Mouse (Mus musculus) kidney, adult 2 months (tissue): Measurements from ENCODE around the gene Marcks. TPM values are rescaled to one million over a fixed set of nuclear protein-coding genes. Genes with fewer than 3 reads are reported as not detected.
A peak's percentile ranks its signal among the peaks of the same experiment; 100 is the strongest.

ENCODE experiments used
- DNase-seq: peaks from one replicate; pipeline ENCODE4 v3.0.0; 2021
- H3K27ac ChIP-seq: fragments of 200-500 bp; 2 replicates; pipeline ENCODE4 v1.5.1; 2012; ENCODE audit warnings: low read depth, low read length, control low read depth, inconsistent platforms; ENCODE audit not compliant: insufficient read depth
- H3K27me3 ChIP-seq: fragments of 200-500 bp; replicated peaks from 2 replicates; pipeline ENCODE4 v1.6.1; 2012; ENCODE audit warnings: mild to moderate bottlenecking, moderate library complexity, low read length, inconsistent platforms; ENCODE audit not compliant: control insufficient read depth, insufficient read depth
- H3K36me3 ChIP-seq: fragments of 200-500 bp; 2 replicates; pipeline ENCODE4 v1.6.1; 2012; ENCODE audit warnings: mild to moderate bottlenecking, moderate library complexity, low read length, inconsistent platforms; ENCODE audit not compliant: control insufficient read depth, insufficient read depth
- H3K4me1 ChIP-seq: fragments of 200-500 bp; 2 replicates; pipeline ENCODE4 v1.6.1; 2011; ENCODE audit warnings: low read length; ENCODE audit not compliant: control insufficient read depth, insufficient read depth
- H3K4me3 ChIP-seq: fragments of 200-500 bp; 2 replicates; pipeline ENCODE4 v1.5.1; 2011; ENCODE audit warnings: mild to moderate bottlenecking, low read depth, low read length, control low read depth; ENCODE audit not compliant: insufficient read depth
- CTCF ChIP-seq: fragments of 200-500 bp; conservative IDR thresholded peaks from 2 replicates; pipeline ENCODE4 v1.5.1; 2011; ENCODE audit warnings: low read depth, mild to moderate bottlenecking, control low read depth, low read length, moderate library complexity, mixed read lengths; ENCODE audit not compliant: insufficient read depth, insufficient read length
- POLR2A ChIP-seq: fragments of 200-500 bp; IDR thresholded peaks from one replicate; pipeline ENCODE4 v1.6.1; 2011; ENCODE audit warnings: low read depth, low read length, control low read depth
- WGBS: fragments of 180-500 bp; shearing (Covaris S2); methylation state at CpG from one replicate; pipeline ENCODE4 v1.1.7; 2018; 5-methylcytosine and 5-hydroxymethylcytosine counted together
- polyA plus RNA-seq: library from polyadenylated mRNA; depleted of rRNA; stranded (reverse); fragments of >200 nt; gene quantifications from 2 replicates; pipeline ENCODE4 v1.2.3, GENCODE M21; 2012

The Marcks gene
- polyA plus RNA-seq, 1 experiment = 15.3 TPM

DNA sequence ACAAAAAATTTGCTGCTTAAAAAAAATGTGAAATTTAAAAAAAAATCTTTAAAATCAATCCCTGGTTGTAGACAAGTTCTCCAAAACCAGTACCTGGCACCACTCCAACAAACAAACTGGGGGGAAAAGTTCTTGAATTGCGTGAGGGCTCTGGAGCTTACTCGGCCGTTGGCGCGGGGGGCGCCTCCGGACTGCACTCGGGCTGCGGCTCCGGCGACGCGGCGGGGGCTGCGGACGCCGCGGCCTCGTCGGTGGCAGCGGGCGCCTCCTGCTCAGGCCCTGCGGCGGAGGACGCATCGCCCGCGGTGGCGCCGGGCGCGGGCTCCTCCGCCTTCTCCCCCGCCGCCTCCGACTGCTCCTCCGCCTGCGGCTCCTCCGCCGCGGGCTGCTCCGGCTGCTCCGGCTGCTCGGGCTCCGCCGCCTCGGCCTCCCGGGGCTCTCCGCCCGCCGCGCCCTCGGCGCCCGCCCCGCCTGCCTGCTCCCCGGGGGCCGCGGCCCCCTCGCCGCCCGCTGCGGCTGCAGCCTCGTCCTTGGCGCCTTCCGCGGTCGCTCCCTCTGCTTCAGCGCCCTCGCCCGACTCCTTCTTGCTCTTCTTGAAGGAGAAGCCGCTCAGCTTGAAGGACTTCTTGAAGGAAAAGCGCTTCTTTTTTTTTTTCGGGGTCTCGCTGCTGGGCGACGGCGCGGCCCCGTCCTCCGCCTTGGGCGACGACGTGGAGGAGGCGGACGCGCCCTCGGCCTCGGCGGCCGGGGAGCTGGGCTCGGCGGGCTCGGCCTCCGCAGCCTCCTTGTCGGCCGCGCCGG lies 2.6 kb downstream of the Marcks start:
- under 1% methylated on average over 86 of the region's 99 CpGs for WGBS
- H3K4me1 ChIP-seq = 0 out of 2 replicates have a peak, but pooled peaks cover 2% of the 10 kb centered on the region
- H3K36me3 ChIP-seq = no peaks in the 10 kb centered on the region
- peak overlapping the region; percentile 90 for H3K27ac ChIP-seq
- peaks cover 1% of the 10 kb centered on the region; the same call in 1 of the 2 replicates for H3K27me3 ChIP-seq
- peak; percentile 57 for DNase-seq
- TF ChIP-seq CTCF (no peak), POLR2A (no peak)
- peak overlapping the region; percentile 56 for H3K4me3 ChIP-seq

GRCm38 (mm10) chr10:37133876-37134708 lies 4.6 kb downstream of the Marcks start:
- no peak for DNase-seq
- no peak overlapping the region for H3K27ac ChIP-seq
- no peak for TF ChIP-seq POLR2A
- TF ChIP-seq CTCF = no peak
- H3K36me3 ChIP-seq = no peaks in the 10 kb centered on the region
- H3K4me1 ChIP-seq = 0 out of 2 replicates have a peak, but pooled peaks cover 1% of the 10 kb centered on the region
- 83% methylated on average over 4 of the region's 4 CpGs for WGBS
- peaks cover under 1% of the 10 kb centered on the region; the same call in 1 of the 2 replicates for H3K27me3 ChIP-seq
- no peak overlapping the region for H3K4me3 ChIP-seq

DNA sequence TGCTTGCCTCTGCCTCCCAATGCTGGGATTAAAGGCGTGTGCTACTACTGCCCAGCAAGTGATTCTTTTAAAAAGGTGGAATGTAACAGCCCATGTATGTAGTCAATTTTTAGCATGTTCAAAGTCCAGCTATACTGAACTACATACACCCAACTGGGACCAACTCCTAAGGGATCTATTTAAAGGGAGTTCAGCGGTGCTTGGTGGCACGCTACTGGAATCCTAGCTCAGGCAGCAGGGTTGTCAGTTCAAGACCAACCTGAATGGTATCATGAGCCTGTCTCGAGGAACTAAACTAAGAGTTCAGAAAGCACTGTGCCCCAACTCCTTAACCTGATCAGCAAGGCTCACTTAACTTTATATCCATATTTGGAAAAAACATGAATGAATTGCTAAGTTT lies 6.0 kb downstream of the Marcks start:
- WGBS = 92% methylated on average over 4 of the region's 4 CpGs
- DNase-seq = no peak
- no peak overlapping the region for H3K4me3 ChIP-seq
- H3K27me3 ChIP-seq = no peaks in the 10 kb centered on the region
- no peaks in the 10 kb centered on the region for H3K4me1 ChIP-seq
- no peak overlapping the region for H3K27ac ChIP-seq
- TF ChIP-seq POLR2A (no peak), CTCF (no peak)
- no peaks in the 10 kb centered on the region for H3K36me3 ChIP-seq

GRCm38 (mm10) chr10:37129652-37130051 lies 9.1 kb downstream of the Marcks start:
- no peak overlapping the region for H3K4me3 ChIP-seq
- WGBS = 92% methylated on average over 3 of the region's 3 CpGs
- TF ChIP-seq CTCF = no peak
- TF ChIP-seq POLR2A = no peak
- H3K27ac ChIP-seq = no peak overlapping the region
- no peak for DNase-seq
- no peaks in the 10 kb centered on the region for H3K4me1 ChIP-seq
- H3K27me3 ChIP-seq = no peaks in the 10 kb centered on the region
- no peaks in the 10 kb centered on the region for H3K36me3 ChIP-seq

GRCm38 (mm10) chr10:37115329-37115728 lies 23.4 kb downstream of the Marcks start:
- 92% methylated on average over 2 of the region's 2 CpGs for WGBS
- DNase-seq = no peak
- Histone ChIP-seq H3K36me3 (no peaks in the 10 kb centered on the region), H3K27ac (no peak overlapping the region), H3K4me1 (no peaks in the 10 kb centered on the region), H3K4me3 (no peak overlapping the region), H3K27me3 (no peaks in the 10 kb centered on the region)
- TF ChIP-seq POLR2A (no peak), CTCF (no peak)

GRCm38 (mm10) chr10:37112812-37113211 lies 25.9 kb downstream of the Marcks start:
- H3K36me3 ChIP-seq = no peaks in the 10 kb centered on the region
- H3K4me1 ChIP-seq = no peaks in the 10 kb centered on the region
- H3K27me3 ChIP-seq = no peaks in the 10 kb centered on the region; the same call in 1 of the 2 replicates
- H3K27ac ChIP-seq = no peak overlapping the region
- no peak for DNase-seq
- 57% methylated on average over 4 of the region's 4 CpGs for WGBS
- H3K4me3 ChIP-seq = no peak overlapping the region
- no peak for TF ChIP-seq POLR2A
- no peak for TF ChIP-seq CTCF

DNA sequence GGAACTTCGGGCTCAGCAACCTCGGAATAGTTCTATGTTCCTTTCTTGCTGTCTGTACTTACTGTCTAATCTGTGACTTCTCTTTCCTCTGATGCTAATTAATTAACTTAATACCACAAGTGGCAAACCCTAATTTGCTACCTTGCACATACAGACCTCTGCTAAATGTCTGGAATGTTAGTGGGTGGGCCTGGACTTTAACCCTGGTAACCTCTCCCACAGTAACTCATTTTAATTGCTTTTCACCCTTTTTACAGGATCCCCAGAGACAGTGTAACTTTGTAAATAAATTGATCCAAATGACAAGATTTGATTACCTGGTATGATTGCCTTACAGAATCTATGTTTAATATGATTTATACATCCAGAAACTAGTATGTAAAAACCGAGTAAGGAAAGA lies 26.4 kb downstream of the Marcks start:
- Histone ChIP-seq H3K4me3 (no peak overlapping the region), H3K27me3 (no peaks in the 10 kb centered on the region; the same call in 1 of the 2 replicates), H3K4me1 (no peaks in the 10 kb centered on the region), H3K27ac (no peak overlapping the region), H3K36me3 (no peaks in the 10 kb centered on the region)
- no peak for TF ChIP-seq POLR2A
- no peak for TF ChIP-seq CTCF
- DNase-seq = no peak
- 22% methylated on average over 3 of the region's 3 CpGs for WGBS
